Mouse (Mus musculus): Measurements from ENCODE around the gene Fitm1.

DNA sequence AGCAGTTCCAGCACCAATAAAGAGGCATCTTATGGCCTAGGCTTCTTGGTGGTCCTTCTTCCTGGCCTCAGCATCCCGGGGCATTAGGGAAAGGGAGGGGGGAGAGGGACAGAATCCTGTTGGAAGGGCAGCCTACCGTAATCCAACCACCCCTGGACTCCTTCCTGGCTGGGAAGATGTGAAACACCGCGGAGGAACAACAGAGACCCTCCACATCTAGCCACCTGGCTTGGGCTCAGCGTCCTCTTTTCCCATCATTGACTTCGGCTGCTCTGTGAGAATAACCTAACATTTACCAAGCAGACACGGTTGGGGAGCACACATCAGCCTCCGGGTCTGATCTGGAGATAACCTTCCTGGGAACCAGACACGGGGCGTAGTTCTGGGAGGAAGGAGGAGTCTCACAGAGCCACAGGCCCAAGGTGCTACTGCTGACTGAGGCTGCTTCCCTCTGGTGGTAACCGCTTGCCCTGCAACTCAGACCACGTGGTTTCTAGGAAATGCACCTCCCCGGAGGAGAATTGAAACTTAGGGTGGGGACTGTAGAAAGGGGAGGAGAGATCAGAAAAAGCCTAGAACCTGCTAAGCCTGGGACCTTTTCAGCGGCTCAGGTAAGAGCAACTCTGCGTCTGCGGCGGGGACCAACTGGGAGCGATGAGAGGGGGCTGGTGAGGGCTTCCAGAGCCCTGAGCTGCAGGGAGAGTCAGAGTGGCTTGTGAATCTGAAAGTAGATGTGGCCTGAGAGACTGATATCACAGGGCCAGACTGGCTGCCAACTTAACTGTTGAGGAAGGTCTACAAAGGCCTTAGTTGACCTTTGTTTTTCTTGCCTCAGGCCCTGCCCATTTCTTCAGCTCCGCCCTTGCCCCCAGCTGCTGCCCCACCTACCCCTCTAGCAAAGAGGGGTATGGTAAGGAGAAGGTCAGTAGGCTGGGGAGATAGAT, 28.5 kb downstream of the Fitm1 start:
- TF ChIP-seq POLR2A (IDR thresholded peaks at IDR 0.05; ENCODE audit: extremely low read depth, insufficient read depth, low read length) (peak; percentile 31; the same call in 1 of the 2 replicates), CTCF (IDR thresholded peaks at IDR 0.05; ENCODE audit: extremely low read depth, insufficient read depth, low read length) (peak; percentile 84)
